Mouse (Mus musculus): Measurements from ENCODE around the gene Dennd1b. TPM values are rescaled to one million over a fixed set of nuclear protein-coding genes. Genes with fewer than 3 reads are reported as not detected.

The Dennd1b gene
- polyA plus RNA-seq, 1 experiment from 2014 or later = 14.7 TPM

GRCm38 (mm10) chr1:139077989-139078388 lies 114.8 kb downstream of the Dennd1b start:
- H3K4me1 ChIP-seq (replicated peaks; ENCODE audit: control insufficient read depth, insufficient read depth, low read length) = no peaks in the 10 kb centered on the region
- no peak overlapping the region for H3K4me2 ChIP-seq (replicated peaks; ENCODE audit: low read depth, low read length)
- no peaks in the 10 kb centered on the region for H3K27me3 ChIP-seq (ENCODE audit: control insufficient read depth, insufficient read depth, low read length)
- no peak overlapping the region for H3K9ac ChIP-seq (ENCODE audit: low read depth, low read length)
- no peak overlapping the region for H3K4me3 ChIP-seq (ENCODE audit: low read depth, low read length)
- ATAC-seq (ENCODE audit: low FRiP score) = no peak
- no peaks in the 10 kb centered on the region for H3K9me3 ChIP-seq (ENCODE audit: control insufficient read depth, low read length)
- 90% methylated on average over 1 of the region's 1 CpGs for WGBS
- no peak overlapping the region for H3K27ac ChIP-seq (ENCODE audit: low read depth, low read length)
- H3K36me3 ChIP-seq (ENCODE audit: control insufficient read depth, insufficient read depth, low read length) = no peaks in the 10 kb centered on the region
- DNase-seq (ENCODE audit: low spot score) = no peak

GRCm38 (mm10) chr1:139079000-139079399 lies 115.8 kb downstream of the Dennd1b start:
- Histone ChIP-seq H3K27me3 (ENCODE audit: control insufficient read depth, insufficient read depth, low read length) (no peaks in the 10 kb centered on the region), H3K36me3 (ENCODE audit: control insufficient read depth, insufficient read depth, low read length) (no peaks in the 10 kb centered on the region), H3K27ac (ENCODE audit: low read depth, low read length) (no peak overlapping the region), H3K9me3 (ENCODE audit: control insufficient read depth, low read length) (no peaks in the 10 kb centered on the region), H3K4me3 (ENCODE audit: low read depth, low read length) (no peak overlapping the region), H3K4me2 (replicated peaks; ENCODE audit: low read depth, low read length) (no peak overlapping the region), H3K9ac (ENCODE audit: low read depth, low read length) (no peak overlapping the region), H3K4me1 (replicated peaks; ENCODE audit: control insufficient read depth, insufficient read depth, low read length) (no peaks in the 10 kb centered on the region)
- WGBS = 93% methylated on average over 8 of the region's 8 CpGs
- no peak for DNase-seq (ENCODE audit: low spot score)
- ATAC-seq (ENCODE audit: low FRiP score) = no peak

GRCm38 (mm10) chr1:139079523-139079922 lies 116.3 kb downstream of the Dennd1b start:
- no peak overlapping the region for H3K4me3 ChIP-seq (ENCODE audit: low read depth, low read length)
- no peaks in the 10 kb centered on the region for H3K27me3 ChIP-seq (ENCODE audit: control insufficient read depth, insufficient read depth, low read length)
- H3K27ac ChIP-seq (ENCODE audit: low read depth, low read length) = no peak overlapping the region
- no peaks in the 10 kb centered on the region for H3K9me3 ChIP-seq (ENCODE audit: control insufficient read depth, low read length)
- 82% methylated on average over 6 of the region's 6 CpGs for WGBS
- H3K9ac ChIP-seq (ENCODE audit: low read depth, low read length) = no peak overlapping the region
- no peaks in the 10 kb centered on the region for H3K36me3 ChIP-seq (ENCODE audit: control insufficient read depth, insufficient read depth, low read length)
- no peak overlapping the region for H3K4me2 ChIP-seq (replicated peaks; ENCODE audit: low read depth, low read length)
- no peaks in the 10 kb centered on the region for H3K4me1 ChIP-seq (replicated peaks; ENCODE audit: control insufficient read depth, insufficient read depth, low read length)
- no peak for DNase-seq (ENCODE audit: low spot score)
- ATAC-seq (ENCODE audit: low FRiP score) = no peak

GRCm38 (mm10) chr1:139080517-139081386 lies 117.5 kb downstream of the Dennd1b start:
- Histone ChIP-seq H3K27ac (ENCODE audit: low read depth, low read length) (no peak overlapping the region), H3K4me1 (replicated peaks; ENCODE audit: control insufficient read depth, insufficient read depth, low read length) (no peaks in the 10 kb centered on the region), H3K27me3 (ENCODE audit: control insufficient read depth, insufficient read depth, low read length) (no peaks in the 10 kb centered on the region), H3K9me3 (ENCODE audit: control insufficient read depth, low read length) (no peaks in the 10 kb centered on the region), H3K4me3 (ENCODE audit: low read depth, low read length) (no peak overlapping the region), H3K4me2 (replicated peaks; ENCODE audit: low read depth, low read length) (no peak overlapping the region), H3K36me3 (ENCODE audit: control insufficient read depth, insufficient read depth, low read length) (no peaks in the 10 kb centered on the region), H3K9ac (ENCODE audit: low read depth, low read length) (no peak overlapping the region)
- peak; percentile 41 for DNase-seq (ENCODE audit: low spot score)
- 75% methylated on average over 16 of the region's 16 CpGs for WGBS
- ATAC-seq (ENCODE audit: low FRiP score) = peak; percentile 67

- no peaks in the 10 kb centered on the region for H3K4me1 ChIP-seq (replicated peaks; ENCODE audit: control insufficient read depth, insufficient read depth, low read length)
- no peaks in the 10 kb centered on the region for H3K27me3 ChIP-seq (ENCODE audit: control insufficient read depth, insufficient read depth, low read length)
- DNase-seq (ENCODE audit: low spot score) = no peak
- no peak overlapping the region for H3K9ac ChIP-seq (ENCODE audit: low read depth, low read length)
- no peaks in the 10 kb centered on the region for H3K9me3 ChIP-seq (ENCODE audit: control insufficient read depth, low read length)
- no peak overlapping the region for H3K27ac ChIP-seq (ENCODE audit: low read depth, low read length)
- no peaks in the 10 kb centered on the region for H3K36me3 ChIP-seq (ENCODE audit: control insufficient read depth, insufficient read depth, low read length)
- ATAC-seq (ENCODE audit: low FRiP score) = no peak
- H3K4me2 ChIP-seq (replicated peaks; ENCODE audit: low read depth, low read length) = no peak overlapping the region
- WGBS = 69% methylated on average over 2 of the region's 2 CpGs
- no peak overlapping the region for H3K4me3 ChIP-seq (ENCODE audit: low read depth, low read length)
Measured at GRCm38 (mm10) chr1:139083382-139083781, 120.1 kb downstream of the Dennd1b start.

GRCm38 (mm10) chr1:139087564-139087963 lies 124.3 kb downstream of the Dennd1b start:
- H3K27ac ChIP-seq (ENCODE audit: low read depth, low read length) = no peak overlapping the region
- no peaks in the 10 kb centered on the region for H3K4me1 ChIP-seq (replicated peaks; ENCODE audit: control insufficient read depth, insufficient read depth, low read length)
- no peaks in the 10 kb centered on the region for H3K27me3 ChIP-seq (ENCODE audit: control insufficient read depth, insufficient read depth, low read length)
- 91% methylated on average over 3 of the region's 3 CpGs for WGBS
- ATAC-seq (ENCODE audit: low FRiP score) = no peak
- H3K9ac ChIP-seq (ENCODE audit: low read depth, low read length) = no peak overlapping the region
- H3K36me3 ChIP-seq (ENCODE audit: control insufficient read depth, insufficient read depth, low read length) = no peaks in the 10 kb centered on the region
- no peaks in the 10 kb centered on the region for H3K9me3 ChIP-seq (ENCODE audit: control insufficient read depth, low read length)
- no peak overlapping the region for H3K4me2 ChIP-seq (replicated peaks; ENCODE audit: low read depth, low read length)
- H3K4me3 ChIP-seq (ENCODE audit: low read depth, low read length) = no peak overlapping the region
- DNase-seq (ENCODE audit: low spot score) = no peak

- no peak for DNase-seq (ENCODE audit: low spot score)
- ATAC-seq (ENCODE audit: low FRiP score) = no peak
- H3K27ac ChIP-seq (ENCODE audit: low read depth, low read length) = no peak overlapping the region
- no peaks in the 10 kb centered on the region for H3K9me3 ChIP-seq (ENCODE audit: control insufficient read depth, low read length)
- H3K4me1 ChIP-seq (replicated peaks; ENCODE audit: control insufficient read depth, insufficient read depth, low read length) = no peaks in the 10 kb centered on the region
- H3K36me3 ChIP-seq (ENCODE audit: control insufficient read depth, insufficient read depth, low read length) = no peaks in the 10 kb centered on the region
- no peak overlapping the region for H3K4me3 ChIP-seq (ENCODE audit: low read depth, low read length)
- no peaks in the 10 kb centered on the region for H3K27me3 ChIP-seq (ENCODE audit: control insufficient read depth, insufficient read depth, low read length)
- 83% methylated on average over 3 of the region's 3 CpGs for WGBS
- no peak overlapping the region for H3K4me2 ChIP-seq (replicated peaks; ENCODE audit: low read depth, low read length)
- no peak overlapping the region for H3K9ac ChIP-seq (ENCODE audit: low read depth, low read length)
Measured at GRCm38 (mm10) chr1:139090744-139091143, 127.5 kb downstream of the Dennd1b start.

- no peak for DNase-seq (ENCODE audit: low spot score)
- Histone ChIP-seq H3K27me3 (ENCODE audit: control insufficient read depth, insufficient read depth, low read length) (no peaks in the 10 kb centered on the region), H3K4me2 (replicated peaks; ENCODE audit: low read depth, low read length) (no peak overlapping the region), H3K4me1 (replicated peaks; ENCODE audit: control insufficient read depth, insufficient read depth, low read length) (no peaks in the 10 kb centered on the region), H3K9me3 (ENCODE audit: control insufficient read depth, low read length) (no peaks in the 10 kb centered on the region), H3K27ac (ENCODE audit: low read depth, low read length) (no peak overlapping the region), H3K9ac (ENCODE audit: low read depth, low read length) (no peak overlapping the region), H3K36me3 (ENCODE audit: control insufficient read depth, insufficient read depth, low read length) (no peaks in the 10 kb centered on the region), H3K4me3 (ENCODE audit: low read depth, low read length) (no peak overlapping the region)
- no peak for ATAC-seq (ENCODE audit: low FRiP score)
- 91% methylated on average over 6 of the region's 6 CpGs for WGBS
Measured at GRCm38 (mm10) chr1:139091701-139092100, 128.5 kb downstream of the Dennd1b start.

GRCm38 (mm10) chr1:139092144-139092543 lies 128.9 kb downstream of the Dennd1b start:
- WGBS = 82% methylated on average over 10 of the region's 10 CpGs
- no peaks in the 10 kb centered on the region for H3K9me3 ChIP-seq (ENCODE audit: control insufficient read depth, low read length)
- DNase-seq (ENCODE audit: low spot score) = no peak
- no peak overlapping the region for H3K4me2 ChIP-seq (replicated peaks; ENCODE audit: low read depth, low read length)
- no peaks in the 10 kb centered on the region for H3K4me1 ChIP-seq (replicated peaks; ENCODE audit: control insufficient read depth, insufficient read depth, low read length)
- no peak overlapping the region for H3K4me3 ChIP-seq (ENCODE audit: low read depth, low read length)
- H3K36me3 ChIP-seq (ENCODE audit: control insufficient read depth, insufficient read depth, low read length) = no peaks in the 10 kb centered on the region
- no peak overlapping the region for H3K27ac ChIP-seq (ENCODE audit: low read depth, low read length)
- no peak for ATAC-seq (ENCODE audit: low FRiP score)
- H3K9ac ChIP-seq (ENCODE audit: low read depth, low read length) = no peak overlapping the region
- H3K27me3 ChIP-seq (ENCODE audit: control insufficient read depth, insufficient read depth, low read length) = no peaks in the 10 kb centered on the region
